Mouse (Mus musculus): ENCODE measurements around the gene Dusp22. TPM values are rescaled to one million over a fixed set of nuclear protein-coding genes. Genes with fewer than 3 reads are reported as not detected.

Gene Dusp22
- total RNA-seq, 2 experiments from 2014 or later: 27.3 to 30.6 TPM

DNA sequence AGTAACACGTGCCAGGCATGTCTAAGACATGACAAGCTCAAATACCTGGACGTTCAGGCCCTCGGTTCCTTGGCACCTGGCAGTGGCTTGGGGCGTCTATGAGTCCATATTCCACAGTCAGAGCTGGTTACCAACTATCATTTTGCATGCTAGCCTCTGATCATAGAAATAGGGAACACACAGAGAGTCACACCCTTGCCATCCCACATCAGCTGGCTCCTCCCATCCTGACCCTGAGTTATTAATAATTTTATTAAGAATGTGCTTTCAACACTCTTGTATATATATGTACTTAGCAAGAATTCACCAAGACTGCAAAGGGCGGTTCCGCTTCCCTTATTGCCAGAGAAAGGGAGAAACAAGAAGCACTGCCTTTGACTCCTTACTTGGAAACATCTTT is 54.8 kb downstream of the Dusp22 start:
- no peak for DNase-seq (ENCODE audit: extremely low spot score in 1 of 2, low spot score in 1 of 2)

GRCm38 (mm10) chr13:30715060-30715459 is 55.3 kb downstream of the Dusp22 start:
- no peak for DNase-seq (ENCODE audit: extremely low spot score in 1 of 2, low spot score in 1 of 2)

DNA sequence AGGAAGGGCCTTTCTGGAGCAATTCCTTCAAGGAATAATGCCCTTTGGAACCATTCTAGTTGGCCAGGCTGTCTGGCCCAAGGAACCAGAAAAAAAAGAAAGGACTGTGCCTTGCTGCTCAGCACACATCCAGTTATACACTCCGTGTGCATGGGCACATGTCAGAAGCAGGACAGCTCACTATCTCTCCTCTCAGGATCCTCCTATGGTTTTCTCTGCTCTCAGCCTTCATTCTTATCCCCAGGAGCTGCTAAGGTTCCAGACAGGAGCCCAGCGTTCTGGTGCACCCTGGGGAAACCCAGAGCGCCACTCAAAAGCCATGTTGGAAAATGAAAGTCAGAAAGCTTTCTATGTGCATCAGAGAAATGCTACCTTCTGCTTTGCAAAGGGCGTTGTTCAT is 55.8 kb downstream of the Dusp22 start:
- no peak for DNase-seq (ENCODE audit: extremely low spot score in 1 of 2, low spot score in 1 of 2)

DNA sequence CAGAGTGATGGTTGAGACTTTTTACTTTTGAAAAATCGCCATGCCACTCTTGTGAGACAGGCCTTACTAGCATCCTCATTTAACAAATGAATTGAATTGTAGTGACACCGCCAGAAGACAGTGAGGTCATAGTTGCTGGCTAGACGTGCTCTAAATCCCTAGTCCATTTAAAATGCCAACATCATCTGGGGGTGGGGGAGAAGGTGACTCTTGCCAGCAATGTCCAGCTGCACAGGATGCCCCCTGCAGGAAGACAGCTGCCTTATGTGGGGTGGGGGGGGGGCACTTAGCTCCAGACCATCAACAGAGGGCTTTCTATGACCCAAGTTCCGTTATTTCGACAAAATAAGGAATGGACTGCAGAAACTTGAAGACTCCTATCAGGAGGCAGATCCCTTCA is 56.8 kb downstream of the Dusp22 start:
- DNase-seq (ENCODE audit: extremely low spot score in 1 of 2, low spot score in 1 of 2): no peak

DNA sequence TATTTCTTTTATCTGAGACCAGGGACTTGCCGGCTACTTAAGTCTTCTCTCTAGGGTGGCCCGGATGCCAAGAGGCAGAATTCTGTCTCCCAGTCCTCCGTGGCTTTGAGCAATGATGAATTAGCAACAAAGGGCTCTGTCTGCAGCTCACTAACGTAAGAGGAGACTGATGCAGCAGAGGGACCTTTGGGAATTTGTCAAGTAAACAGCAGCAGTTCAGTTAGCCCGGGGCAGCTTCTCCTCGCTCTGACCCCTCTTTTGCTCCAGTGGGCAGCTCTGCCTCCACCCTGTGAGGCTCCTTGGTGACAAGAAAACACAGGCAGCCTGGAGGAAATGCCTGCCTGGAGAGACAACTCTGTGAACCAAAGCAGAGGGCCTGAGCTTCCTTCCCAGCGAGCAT is 62.8 kb downstream of the Dusp22 start:
- no peak for DNase-seq (ENCODE audit: extremely low spot score in 1 of 2, low spot score in 1 of 2)

DNA sequence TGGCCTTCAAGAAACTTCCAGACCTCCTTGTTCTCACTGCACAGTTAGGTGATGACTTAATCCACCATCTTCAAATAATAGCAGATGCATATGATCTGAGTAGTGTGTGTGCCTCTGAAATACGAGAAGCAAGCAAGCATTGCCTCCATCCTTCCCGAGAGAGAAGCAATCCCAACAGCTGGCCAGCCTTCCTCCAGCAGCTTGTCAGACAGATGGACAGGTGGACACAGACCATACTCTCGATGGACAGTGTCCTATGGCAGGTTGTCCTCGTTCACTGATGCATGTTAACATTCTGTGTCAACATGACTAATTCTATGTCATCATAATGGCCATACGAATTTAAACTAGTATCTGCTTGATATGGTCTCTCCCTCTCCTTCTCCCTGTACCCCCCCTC is 63.5 kb downstream of the Dusp22 start:
- DNase-seq (ENCODE audit: extremely low spot score in 1 of 2, low spot score in 1 of 2): no peak

- no peak for DNase-seq (ENCODE audit: extremely low spot score in 1 of 2, low spot score in 1 of 2)
These were observed 64.1 kb downstream of the Dusp22 start for GRCm38 (mm10) chr13:30723858-30724257.

- DNase-seq (ENCODE audit: extremely low spot score in 1 of 2, low spot score in 1 of 2): no peak
These were observed 65.0 kb downstream of the Dusp22 start for GRCm38 (mm10) chr13:30724691-30725271.

GRCm38 (mm10) chr13:30726879-30727278 is 67.1 kb downstream of the Dusp22 start:
- no peak for DNase-seq (ENCODE audit: extremely low spot score in 1 of 2, low spot score in 1 of 2)

GRCm38 (mm10) chr13:30728155-30728554 is 68.4 kb downstream of the Dusp22 start:
- DNase-seq (ENCODE audit: extremely low spot score in 1 of 2, low spot score in 1 of 2): no peak

GRCm38 (mm10) chr13:30729245-30729644 is 69.4 kb downstream of the Dusp22 start:
- DNase-seq (ENCODE audit: extremely low spot score in 1 of 2, low spot score in 1 of 2): no peak

- no peak for DNase-seq (ENCODE audit: extremely low spot score in 1 of 2, low spot score in 1 of 2)
These were observed 70.5 kb downstream of the Dusp22 start for GRCm38 (mm10) chr13:30730104-30730793.

- no peak for DNase-seq (ENCODE audit: extremely low spot score in 1 of 2, low spot score in 1 of 2)
These were observed 73.1 kb downstream of the Dusp22 start for GRCm38 (mm10) chr13:30732709-30733445.

DNA sequence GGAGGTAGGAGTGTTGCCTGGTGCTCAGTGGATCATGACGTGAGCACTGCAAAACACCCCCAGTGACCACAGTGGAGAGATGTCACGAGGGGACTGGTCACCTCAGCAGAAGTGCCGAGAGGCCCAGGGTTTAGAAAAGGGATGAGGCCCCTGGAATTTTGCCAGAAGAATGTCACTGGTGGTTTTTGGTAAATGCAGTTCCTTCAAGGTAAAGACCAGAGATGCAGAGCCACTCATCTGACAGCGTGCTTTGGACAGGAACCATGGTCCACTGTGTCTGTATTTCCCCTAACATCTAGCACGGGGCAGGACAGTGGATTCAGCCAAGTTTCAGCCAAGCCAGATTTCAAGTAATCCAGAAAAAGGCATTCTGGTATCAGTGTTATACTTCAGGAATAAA is 76.9 kb downstream of the Dusp22 start:
- no peak for DNase-seq (ENCODE audit: extremely low spot score in 1 of 2, low spot score in 1 of 2)

- DNase-seq (ENCODE audit: extremely low spot score in 1 of 2, low spot score in 1 of 2): no peak
These were observed 77.5 kb downstream of the Dusp22 start for GRCm38 (mm10) chr13:30737257-30737656.

DNA sequence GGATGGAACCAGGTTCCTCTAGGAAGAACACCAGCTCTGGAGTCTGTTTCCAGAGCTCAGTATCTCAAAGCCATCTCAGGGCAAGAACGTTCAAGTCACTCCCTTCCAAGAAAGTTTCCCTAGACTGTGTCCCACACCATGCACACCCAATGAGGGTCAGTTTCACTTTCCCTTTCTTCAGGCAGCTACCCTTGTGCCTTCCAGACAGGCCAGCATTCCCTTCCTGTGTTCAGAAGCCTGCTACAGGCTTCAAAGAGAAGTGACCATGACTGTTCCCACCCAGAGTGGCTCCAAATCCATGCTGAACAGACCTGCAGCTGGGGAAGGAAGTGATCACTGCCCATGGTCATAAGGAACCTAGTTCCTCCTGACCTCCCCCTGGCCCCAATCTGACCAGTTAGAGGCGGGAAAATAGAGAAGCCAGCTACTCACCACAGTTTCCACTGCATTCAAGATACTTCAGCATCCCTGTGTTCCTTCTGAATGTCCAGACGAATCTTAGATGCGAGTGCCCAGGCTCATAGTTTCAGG is 78.6 kb downstream of the Dusp22 start:
- no peak for DNase-seq (ENCODE audit: extremely low spot score in 1 of 2, low spot score in 1 of 2)

GRCm38 (mm10) chr13:30741172-30741571 is 81.4 kb downstream of the Dusp22 start:
- DNase-seq (ENCODE audit: extremely low spot score in 1 of 2, low spot score in 1 of 2): no peak

GRCm38 (mm10) chr13:30742411-30742970 is 82.7 kb downstream of the Dusp22 start:
- no peak for DNase-seq (ENCODE audit: extremely low spot score in 1 of 2, low spot score in 1 of 2)

GRCm38 (mm10) chr13:30745121-30745520 is 85.3 kb downstream of the Dusp22 start:
- DNase-seq (ENCODE audit: extremely low spot score in 1 of 2, low spot score in 1 of 2): no peak

GRCm38 (mm10) chr13:30747068-30747467 is 87.3 kb downstream of the Dusp22 start:
- DNase-seq (ENCODE audit: extremely low spot score in 1 of 2, low spot score in 1 of 2): no peak

GRCm38 (mm10) chr13:30747504-30747903 is 87.7 kb downstream of the Dusp22 start:
- DNase-seq (ENCODE audit: extremely low spot score in 1 of 2, low spot score in 1 of 2): no peak

All from layer of hippocampus, postnatal 25 days (tissue).